Mouse (Mus musculus) adrenal gland, postnatal 14 days (tissue): ENCODE results near the gene Id3. TPM values are rescaled to one million over a fixed set of nuclear protein-coding genes. Genes with fewer than 3 reads are reported as not detected.

ENCODE experiments used
- DNase-seq: peaks from one replicate; pipeline ENCODE4 v3.0.0; 2021; ENCODE audit warnings: mixed read lengths
- total RNA-seq: library from RNA; stranded (reverse); gene quantifications from 2 replicates; pipeline ENCODE4 v1.2.3, GENCODE M21; 2021

Id3 gene
- total RNA-seq, 1 experiment from 2014 or later: 98.0 TPM

DNA sequence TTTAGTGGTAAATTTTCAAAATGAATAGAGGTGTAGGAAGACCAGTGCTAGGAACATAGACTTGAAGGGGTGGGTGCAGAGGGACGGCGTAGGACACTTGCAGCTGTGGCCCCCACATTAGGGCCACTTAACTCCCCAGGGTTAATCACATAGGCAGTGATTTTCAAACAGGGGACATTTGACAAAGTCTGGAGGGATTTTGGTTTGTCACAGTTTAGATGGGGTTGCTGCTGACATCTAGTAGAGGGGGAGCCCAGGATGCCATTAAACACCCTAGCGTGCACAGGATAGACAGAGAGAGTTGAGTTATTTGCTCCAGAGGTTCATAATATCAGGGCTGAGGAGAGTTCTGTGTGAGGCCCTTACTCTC lies 19.5 kb upstream of the Id3 start:
- no peak for DNase-seq

DNA sequence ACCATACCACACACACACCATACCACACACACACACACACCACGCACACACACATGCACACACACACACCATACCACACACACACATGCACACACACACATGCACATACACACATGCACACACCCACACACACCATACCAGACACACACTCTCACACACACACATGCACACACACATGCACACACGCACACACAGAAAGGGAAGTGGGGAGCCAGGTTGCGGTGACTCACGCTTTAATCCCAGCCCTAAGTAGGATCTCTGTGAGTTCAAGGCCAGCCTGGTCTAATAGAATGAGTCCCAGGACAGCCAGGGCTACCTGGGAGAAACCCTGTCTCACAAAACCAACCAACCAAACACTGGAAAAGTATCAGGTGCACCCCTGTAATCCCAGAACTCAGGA lies 18.7 kb upstream of the Id3 start:
- DNase-seq: no peak

DNA sequence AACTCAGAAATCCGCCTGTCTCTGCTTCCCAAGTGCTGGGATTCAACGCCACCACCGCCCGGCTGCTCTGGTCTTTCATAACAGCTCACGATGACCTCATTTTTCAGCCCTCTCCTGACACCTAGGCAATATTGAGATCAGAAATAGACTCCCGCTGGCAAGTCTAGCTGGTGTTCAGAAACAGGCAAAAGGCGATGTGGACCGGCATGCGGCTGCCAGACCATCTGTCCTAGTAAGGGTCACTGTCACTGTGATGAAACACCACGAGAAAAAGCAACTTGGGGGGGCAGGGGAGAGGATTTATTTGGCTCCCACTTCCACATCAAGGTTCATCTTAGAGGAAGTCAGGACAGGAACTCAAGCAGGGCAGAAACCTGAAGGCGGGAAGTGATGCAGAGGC lies 17.8 kb upstream of the Id3 start:
- DNase-seq: no peak

DNA sequence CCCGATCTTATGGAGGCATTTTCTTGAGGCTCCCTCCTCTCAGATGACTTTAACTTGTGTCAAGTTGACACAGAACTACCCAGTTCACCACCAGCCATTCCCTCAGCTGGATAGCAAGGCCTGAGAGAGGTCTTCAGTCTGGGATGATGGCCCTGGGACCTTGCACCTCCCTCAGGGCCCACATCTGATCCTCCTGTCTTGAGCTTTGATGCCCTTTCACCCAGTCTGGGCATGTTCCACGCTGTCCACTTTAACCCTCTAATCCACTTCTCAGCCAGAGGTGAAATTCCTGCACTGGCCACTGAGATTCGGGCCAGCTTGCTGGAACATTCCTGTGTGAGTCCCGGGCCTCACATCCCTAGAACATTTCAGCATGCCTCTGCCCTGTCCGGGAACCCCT lies 17.3 kb upstream of the Id3 start:
- no peak for DNase-seq

DNA sequence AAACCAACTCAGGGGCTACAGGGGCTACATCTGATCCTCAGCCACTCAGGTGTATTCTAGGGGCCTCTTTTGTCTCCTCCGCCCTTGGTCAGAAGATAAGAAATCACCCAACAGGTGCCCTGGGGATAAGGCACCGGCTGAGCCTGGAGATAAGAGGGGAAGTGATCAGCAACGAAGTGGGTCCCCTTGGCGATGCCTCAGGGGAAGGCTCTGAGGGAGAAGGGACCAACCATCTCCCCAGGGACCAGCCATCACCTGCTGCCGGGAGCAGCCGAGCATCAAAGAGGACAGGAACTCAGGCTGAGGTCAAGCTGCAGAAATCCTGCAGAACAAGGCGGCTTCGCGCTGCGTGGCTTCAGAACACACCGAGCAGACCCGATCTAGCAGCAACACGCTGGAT lies 15.6 kb upstream of the Id3 start:
- DNase-seq: no peak

DNA sequence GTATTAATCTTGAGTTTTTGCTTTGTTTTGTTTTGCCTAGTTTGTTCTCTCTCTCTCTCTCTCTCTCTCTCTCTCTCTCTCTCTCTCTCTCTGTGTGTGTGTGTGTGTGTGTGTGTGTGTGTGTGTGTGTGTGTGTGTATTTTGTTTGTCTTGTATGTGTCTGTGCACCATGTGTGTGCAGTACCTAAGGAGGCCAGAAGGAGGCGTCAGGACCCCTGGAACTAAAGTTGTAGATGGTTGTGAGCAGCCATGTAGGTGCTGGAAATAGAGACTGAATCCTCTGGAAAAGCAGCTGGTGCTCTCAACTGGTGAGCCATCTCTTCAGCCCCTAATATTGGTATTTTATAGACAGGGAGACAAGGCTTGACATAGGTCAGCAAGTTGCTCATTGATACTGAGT lies 13.5 kb upstream of the Id3 start:
- DNase-seq: no peak

DNA sequence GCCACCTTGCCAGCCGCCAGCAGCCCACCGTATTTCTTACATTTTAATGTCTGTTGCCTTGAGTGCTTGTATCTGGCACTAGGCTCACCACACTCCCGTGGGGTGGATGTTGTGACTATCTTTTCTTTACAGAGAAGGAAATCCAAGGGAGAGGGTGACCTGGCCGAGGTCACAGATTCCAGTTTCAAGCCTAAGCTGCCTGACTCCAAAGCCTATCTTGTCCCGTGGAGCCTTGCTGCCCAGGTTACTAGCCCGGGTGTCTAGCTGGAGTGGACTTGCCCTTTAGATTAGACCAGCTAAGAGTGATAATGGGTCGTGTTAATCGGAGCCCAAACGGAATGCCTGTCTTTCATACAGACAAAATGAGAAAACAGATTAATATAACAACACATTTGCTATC lies 9.5 kb upstream of the Id3 start:
- DNase-seq: no peak

DNA sequence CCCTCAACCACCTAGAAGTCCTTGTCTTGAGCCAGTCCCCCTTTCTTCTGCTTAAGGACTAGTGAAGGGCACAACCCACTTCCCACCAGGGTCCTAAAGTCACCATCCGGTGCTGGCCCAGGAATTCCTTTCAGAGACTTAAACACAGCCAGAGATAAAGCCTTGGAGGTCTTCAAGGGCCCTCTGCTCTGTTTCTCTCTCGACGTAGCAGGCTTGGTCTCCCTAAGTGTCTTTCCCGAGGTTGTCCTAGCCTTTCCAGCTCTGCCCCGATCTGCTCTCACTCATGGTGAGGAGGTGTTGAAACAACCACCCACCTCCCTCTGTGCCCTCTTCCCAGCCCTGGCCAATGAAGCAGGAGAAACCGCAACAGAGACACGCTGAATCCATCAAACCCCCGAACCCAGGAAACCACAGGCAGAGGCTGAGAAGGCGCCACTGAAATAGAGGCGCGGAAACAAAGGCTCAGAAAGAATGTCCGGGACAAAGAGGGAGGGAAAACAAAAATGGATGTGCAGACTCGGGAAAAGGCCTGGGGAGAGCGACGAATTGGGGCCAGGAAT lies 8.8 kb upstream of the Id3 start:
- DNase-seq: no peak

DNA sequence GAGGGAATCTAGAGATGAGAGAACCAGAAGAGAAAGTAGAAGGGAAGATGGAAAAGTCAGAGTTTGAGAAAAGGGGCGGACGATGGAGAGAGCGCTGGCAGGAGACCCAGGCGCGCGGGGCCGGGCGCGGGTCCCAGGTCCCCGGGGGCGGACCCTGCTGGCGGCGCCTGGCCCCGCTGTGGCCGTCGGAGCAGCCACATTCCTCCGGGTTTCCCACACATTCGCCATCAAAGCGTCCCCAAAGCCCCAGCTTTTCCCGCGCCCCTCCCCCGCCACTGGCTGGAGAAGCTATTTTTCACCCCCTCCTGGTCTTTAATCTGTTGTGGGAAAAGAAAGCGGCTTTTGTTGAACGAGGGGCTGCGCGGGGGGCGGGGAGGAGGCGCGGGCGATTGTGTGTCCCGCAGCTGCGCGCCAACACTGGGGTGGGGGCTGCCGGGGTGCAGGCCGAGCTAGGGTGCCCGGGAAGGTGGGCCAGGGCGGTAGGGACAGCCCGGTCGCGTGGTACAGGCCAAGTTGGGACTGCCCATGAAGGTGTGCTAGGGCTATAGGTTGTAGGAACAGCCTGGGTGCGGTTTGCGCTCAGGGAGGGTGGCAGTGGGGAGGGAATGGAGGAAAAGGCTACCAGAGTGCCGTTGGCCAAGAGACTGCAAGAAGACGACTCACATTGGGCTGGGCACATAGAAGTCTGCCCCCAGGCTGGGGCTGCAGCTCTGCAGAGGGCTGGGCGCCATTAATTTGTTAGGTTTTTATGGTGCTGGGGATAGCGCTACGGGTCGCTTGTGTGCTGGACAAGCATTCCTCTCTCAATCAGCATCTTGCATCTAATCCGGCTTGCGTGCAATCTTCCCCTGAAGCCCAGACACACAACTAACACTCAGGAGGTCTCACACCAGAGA lies 8.1 kb upstream of the Id3 start:
- DNase-seq: peak; percentile 73

DNA sequence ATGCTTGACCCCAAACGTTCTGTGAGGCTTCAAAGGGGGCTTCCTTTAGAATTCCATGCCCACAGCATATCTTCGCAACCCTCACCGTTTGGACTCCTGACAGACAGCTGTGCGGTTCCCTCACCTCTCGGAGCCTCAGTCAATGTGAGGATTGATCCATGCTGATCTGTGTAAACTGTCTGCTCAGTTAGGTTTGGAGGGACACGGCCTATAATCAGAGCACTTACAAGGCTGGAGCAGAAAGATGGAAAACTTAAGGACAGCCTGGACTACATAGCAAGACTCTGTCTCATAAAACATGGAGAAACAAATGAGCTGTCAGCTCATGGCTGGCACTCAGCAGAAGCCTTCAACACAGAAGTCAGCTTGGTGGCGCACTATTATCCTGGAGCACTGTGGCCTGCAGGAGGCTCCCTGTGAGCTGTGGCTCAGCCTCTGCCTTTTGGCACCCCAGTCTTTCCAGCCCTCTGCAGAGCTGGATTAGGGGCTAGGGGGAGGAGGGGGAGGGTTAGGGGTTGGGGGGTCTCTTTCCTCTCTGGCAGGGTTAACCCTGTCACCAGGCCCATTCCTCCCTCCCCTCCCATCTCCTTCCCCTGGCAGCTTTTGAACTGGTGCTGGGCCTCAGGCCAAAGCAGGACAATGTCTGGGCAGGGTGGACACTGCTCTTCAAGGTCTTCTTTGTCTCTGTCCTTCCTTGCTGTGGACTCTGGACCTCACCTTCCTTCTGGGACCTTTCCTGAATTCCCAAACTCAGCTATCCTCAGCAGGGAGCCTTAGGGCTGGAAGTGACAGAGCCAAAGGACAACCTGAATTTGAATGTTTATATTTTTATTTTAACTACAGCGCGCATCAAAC lies 7.2 kb upstream of the Id3 start:
- DNase-seq: peak; percentile 56

DNA sequence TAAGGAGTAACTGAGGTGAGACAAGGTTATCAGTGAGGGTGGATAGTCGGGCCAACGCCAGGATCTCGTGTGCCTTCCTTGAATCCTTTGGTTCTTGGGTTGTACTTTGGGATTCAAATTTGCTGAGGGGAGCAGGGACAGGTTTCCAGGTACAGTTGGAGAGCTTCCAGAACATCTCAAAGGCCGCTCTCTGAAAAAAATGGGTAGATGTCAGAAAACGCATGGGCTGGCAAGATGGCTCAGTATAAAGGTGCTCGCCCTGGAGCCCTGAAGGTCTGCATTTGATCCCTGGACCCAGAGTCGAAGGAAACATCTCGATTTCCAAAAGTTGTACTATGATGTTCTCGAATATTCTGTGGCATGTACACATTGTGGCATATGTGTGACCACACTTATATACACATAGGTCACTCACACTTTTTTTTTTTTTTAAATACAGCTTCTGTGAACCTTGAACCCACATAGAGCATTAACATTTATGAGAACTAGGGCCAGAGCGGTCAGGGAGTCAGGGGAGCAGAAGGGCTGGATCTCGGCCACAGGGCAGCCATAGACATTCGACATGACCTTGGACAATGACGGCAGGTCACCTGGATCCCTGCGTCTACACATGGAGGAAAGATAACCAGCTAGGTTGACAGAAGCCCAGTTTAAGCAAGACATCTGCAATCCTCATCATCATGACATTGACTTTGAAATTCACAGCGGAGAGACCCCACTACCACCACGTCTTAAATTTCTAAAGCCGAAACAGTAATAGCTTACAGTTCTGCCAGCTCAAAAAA lies 3.8 kb upstream of the Id3 start:
- no peak for DNase-seq

DNA sequence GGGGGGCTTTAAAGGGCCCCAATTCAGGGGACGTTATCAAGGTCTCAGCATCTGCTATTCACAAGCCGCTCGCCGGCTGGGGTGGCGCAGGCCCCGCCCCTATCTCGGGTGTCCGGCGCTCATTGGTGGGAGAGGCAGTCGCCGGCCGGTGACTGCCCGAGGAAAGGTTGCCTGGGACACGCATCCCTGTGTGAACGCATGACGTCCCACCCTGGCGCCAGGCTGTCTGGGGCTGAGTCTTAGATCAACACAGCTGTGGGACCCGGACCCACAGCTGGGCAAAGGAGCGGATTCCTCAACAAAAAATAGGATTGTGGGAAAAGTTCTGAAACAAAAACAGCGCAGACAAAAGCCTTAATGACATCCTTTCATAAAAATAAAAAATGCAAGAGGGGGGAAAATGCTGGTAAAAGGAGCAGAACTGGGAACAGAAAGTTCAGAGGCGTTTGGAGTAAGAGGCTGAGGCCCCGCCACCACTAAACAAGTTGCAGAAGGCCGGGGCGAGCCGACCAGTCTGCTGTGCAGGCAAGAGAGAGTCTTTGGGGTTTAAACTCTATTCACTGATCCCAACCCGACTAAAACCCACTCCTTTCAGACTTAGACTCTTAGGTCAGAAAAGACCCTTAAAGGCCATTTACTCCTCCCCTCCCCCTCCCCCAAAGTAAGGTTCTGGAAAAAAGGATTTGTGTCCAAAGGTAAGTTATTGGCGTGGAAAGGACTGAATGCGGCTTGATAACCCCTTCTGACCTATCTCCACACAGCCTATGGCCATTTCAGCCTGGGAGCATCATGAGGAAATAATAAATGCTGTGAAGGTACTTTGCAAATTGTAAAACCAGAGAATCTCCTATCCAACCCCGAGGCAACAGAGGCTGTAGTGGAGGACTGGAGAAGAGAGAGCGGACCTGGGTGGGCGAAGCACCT lies 2.7 kb upstream of the Id3 start:
- DNase-seq: peak; percentile 98

DNA sequence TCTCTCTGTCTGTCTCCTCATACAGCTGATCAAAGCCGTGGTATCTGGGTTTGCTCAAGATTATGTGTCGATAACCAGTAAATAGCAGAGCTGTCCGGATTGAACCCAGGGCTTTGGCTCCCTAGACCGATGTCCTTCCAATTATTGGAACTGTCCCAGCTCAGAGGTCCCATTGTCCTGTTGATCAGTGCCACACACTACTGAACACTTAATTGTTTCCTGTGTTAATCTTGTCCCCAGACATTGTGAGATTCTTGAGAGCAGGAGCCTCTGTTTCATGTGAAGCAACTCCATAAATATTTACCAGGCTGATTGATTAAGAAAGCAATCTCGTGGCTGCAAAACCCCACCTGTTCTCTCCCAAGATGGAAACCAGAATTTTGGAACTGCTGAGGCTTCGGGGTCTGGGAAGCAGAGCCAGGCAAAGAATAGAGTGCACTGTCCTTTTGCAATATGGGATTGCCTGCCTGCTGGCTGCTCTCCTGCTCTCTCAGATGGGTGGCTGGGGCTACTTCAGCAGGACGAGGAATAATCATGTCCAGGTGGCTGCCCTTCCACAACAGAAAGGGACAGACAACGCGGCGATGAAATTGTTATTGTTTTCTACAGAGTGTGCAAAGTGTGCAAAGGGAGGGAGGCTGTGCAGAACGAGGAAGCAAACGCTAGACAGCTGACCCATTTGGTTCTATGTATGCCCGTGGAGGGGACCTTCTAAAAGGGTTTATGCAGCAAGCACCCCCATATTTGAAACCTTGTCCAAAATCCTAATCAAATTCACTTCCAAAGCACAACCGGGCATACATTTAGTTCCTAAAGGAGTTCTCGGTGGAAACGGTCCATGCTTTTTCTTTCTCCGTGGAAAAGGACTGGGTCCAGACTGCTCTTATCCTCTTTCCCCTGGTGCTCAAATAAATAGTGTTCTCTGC lies 767 bp upstream of the Id3 start:
- DNase-seq: no peak

DNA sequence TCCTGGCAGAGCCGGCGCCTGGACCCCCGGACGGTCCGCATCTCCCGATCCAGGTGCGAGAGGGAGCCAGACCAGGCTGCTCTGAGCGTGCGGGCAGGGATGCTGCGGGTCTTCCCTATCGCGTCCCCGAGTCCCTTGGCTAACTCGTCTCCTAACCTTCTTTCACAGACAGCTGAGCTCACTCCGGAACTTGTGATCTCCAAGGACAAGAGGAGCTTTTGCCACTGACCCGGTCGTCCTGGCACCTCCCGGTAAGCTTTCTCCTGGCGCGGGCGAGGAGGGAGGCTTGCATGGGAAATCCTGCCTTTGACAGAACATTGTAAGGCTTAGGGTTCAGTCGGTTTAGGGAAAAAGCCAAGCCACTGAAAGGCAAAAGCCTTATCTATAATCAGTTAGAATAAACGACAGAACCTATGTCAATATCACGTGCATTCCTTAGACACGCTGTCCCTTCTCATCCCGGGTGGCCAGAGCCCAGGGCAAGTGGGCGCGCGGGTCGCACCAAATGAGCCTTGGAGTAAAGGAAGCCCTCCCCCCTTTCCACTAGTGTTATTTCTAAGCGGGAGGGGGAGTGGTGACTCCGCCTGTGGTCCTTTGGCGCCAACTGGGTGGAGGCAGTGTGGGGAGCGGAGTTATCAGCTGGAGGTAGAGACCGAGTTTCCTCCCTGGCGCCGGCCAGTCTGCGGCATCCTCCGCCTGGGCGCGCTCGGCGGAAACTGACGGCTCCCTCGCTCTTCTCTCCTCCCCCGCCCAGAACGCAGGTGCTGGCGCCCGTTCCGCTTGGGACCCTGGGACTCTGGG lies 1.0 kb downstream of the Id3 start:
- peak; percentile 89 for DNase-seq

DNA sequence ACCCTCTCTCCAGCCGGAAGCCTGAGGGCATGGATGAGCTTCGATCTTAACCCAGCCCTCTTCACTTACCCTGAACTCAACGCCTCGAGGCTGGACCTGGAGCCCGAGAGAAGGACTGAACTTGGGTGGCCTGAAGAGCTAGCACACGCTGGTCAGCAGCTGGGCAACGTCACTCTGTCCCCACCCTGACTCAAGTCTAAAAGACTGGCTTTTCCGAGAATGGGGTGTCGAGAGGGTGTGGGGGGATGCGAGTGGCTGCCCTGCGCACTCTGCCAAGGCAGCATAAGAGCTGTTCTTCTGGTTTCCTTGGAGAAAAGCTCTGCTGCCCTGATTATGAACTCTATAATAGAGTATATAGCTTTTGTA lies 1.6 kb downstream of the Id3 start:
- peak; percentile 51 for DNase-seq

DNA sequence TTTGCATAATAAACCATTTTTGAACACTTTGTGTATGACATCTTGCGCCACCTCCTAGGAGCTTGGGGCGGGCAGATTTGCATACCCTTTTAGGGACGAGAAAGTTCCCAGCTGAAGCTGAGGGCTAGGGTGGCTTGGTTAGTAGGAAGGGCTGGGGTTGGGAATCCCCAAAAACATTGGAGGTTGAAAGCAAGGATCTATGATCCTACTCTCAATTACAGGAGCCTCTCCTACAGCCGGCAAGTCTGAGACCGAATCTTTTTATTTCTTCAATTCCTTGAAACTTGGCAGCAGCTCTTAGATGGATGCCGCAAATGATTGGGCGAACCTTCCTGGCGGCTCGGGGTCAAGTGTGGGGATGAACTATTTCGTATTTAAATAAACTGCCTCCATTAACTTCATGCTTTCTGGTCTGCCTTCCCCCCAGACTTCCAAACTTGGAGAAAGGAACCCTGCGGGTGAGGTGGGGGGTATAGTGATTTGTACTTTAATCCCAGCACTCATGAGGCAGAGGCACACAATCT lies 2.1 kb downstream of the Id3 start:
- DNase-seq: no peak

DNA sequence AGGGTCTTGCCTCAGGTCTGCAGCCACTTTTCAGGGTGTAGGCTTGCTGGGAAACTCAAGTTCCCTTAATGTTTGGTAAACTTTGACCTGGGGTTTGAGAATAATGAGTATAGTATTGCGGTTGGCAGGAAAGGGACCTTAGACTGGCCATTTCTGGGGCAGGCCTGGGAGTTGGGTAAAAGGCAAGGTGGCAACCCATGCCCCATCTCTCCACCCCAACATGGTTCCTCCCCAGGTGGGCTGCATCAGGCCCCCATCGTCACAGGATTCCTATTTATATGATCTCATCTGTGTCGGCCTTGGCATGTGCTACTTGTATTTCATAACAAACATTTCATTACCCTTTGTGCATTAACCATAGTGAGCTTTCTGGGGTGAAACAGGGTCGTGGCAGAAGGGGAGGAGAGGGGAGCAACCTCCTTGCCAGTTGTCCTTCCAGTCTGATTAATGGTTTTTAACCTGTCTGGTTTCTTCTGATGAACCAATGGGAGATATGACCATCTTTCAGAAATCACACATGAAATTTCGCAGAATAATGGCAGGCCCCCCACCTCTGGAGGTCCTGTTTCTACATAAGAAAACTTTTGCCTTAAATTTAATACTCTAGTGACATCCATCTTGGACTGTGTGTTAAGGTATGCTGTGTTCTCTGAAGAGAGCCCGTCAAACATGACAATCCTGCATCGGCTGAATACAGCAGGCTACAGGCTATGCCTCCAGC lies 2.9 kb downstream of the Id3 start:
- no peak for DNase-seq

DNA sequence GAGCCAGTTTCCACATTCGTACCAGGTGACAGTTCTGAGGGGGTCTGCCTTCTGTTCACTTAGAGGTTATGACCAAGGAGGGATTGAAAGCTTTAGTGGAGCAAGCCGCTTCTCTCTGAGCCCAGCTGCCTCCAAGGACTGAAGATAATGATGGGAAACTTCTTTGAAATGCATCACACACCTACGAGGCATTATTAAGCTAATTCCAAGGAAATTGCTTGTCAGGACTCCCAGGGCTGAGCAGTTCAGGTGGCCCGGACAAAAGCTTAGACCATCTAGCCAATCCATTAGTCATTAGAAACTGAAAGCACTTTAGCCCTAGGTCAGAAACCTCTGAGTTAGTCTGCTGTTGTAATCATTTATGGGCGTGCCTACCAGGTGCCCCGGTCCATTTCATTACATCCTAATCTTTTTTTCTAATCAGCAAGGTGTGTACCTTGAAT lies 3.4 kb downstream of the Id3 start:
- no peak for DNase-seq
